Comparison of ENCODE assay signal across 11 mouse cellular contexts in genomic region chr8:117727561-117727960, GRCm38 (mm10). TPM values are rescaled to one million over a fixed set of nuclear protein-coding genes. Genes with fewer than 3 reads are reported as not detected.
DNase-seq lines count a peak whose midpoint lies in the region; ATAC-seq and TF ChIP-seq lines count a peak whose summit lies in the region.
"Had no signal": no experiment of that assay in that cellular context is flagged by ENCODE, and none has a peak within 500 bp of the region (broad histone marks: within the 10 kb centered on the region; RNA-seq: fewer than 3 reads in every experiment).

No protein-coding gene starts in this region.

- H3K4me1 ChIP-seq in kidney, embryonic 16.5 days (ENCODE audit: insufficient read depth, low read length): no peaks in the 10 kb centered on the region
- peaks cover 6% of the 10 kb centered on the region; the same call in 1 of the 2 replicates for H3K4me1 ChIP-seq in E14TG2a.4 (replicated peaks; ENCODE audit: low read depth, low read length)
- peaks cover 1% of the 10 kb centered on the region; the same call in 1 of the 2 replicates for H3K4me1 ChIP-seq in bone marrow, adult 2 months (ENCODE audit: control insufficient read depth, insufficient read depth, low read length)
- H3K4me1 ChIP-seq in limb, embryonic 11.5 days (ENCODE audit: control insufficient read depth, insufficient read depth, low read length): 0 out of 2 replicates have a peak, but pooled peaks cover 4% of the 10 kb centered on the region
- no peaks in the 10 kb centered on the region for H3K4me1 ChIP-seq in cerebellum, adult 2 months (ENCODE audit: control insufficient read depth, insufficient read depth, low read length)
- H3K4me1 ChIP-seq in hindbrain, embryonic 10.5 days (replicated peaks): peaks cover 16% of the 10 kb centered on the region
- H3K4me1 ChIP-seq: heart, embryonic 12.5 days had no signal

- H3K9ac ChIP-seq in kidney, embryonic 16.5 days (replicated peaks; ENCODE audit: low read length): no peak overlapping the region
- H3K9ac ChIP-seq in limb, embryonic 11.5 days (ENCODE audit: low read length): no peak overlapping the region
- H3K9ac ChIP-seq: heart, embryonic 12.5 days had no signal

- H3K27ac ChIP-seq in kidney, embryonic 16.5 days (ENCODE audit: low read length): no peak overlapping the region
- H3K27ac ChIP-seq in bone marrow, adult 2 months (ENCODE audit: control insufficient read depth, insufficient read depth, low read depth, low read length, poor library complexity): no peak overlapping the region
- no peak overlapping the region for H3K27ac ChIP-seq in limb, embryonic 11.5 days (replicated peaks; ENCODE audit: low read depth, low read length)
- no peak overlapping the region for H3K27ac ChIP-seq in cerebellum, adult 2 months (ENCODE audit: insufficient read depth, low read length)
- no peak overlapping the region for H3K27ac ChIP-seq in hindbrain, embryonic 10.5 days

- WGBS in kidney, embryonic 16.5 days: 62% methylated on average over 5 of the region's 5 CpGs
- 61% methylated on average over 5 of the region's 5 CpGs for WGBS in bone marrow, adult 2 months
- WGBS in limb, embryonic 11.5 days: 65% methylated on average over 5 of the region's 5 CpGs
- 64% methylated on average over 5 of the region's 5 CpGs for WGBS in cerebellum, adult 2 months
- 62% methylated on average over 5 of the region's 5 CpGs for WGBS in hindbrain, embryonic 10.5 days

- H3K4me3 ChIP-seq in kidney, embryonic 16.5 days (ENCODE audit: low read length): no peak overlapping the region
- H3K4me3 ChIP-seq in E14TG2a.4 (replicated peaks; ENCODE audit: low read length): no peak overlapping the region
- H3K4me3 ChIP-seq in bone marrow, adult 2 months (replicated peaks; ENCODE audit: control insufficient read depth, low read depth, low read length): no peak overlapping the region
- H3K4me3 ChIP-seq in limb, embryonic 11.5 days (ENCODE audit: low read depth, low read length): no peak overlapping the region
- no peak overlapping the region for H3K4me3 ChIP-seq in cerebellum, adult 2 months (replicated peaks; ENCODE audit: insufficient read depth, low read depth, low read length)
- no peak overlapping the region for H3K4me3 ChIP-seq in hindbrain, embryonic 10.5 days
- H3K4me3 ChIP-seq: heart, embryonic 12.5 days; myocyte had no signal

- H3K4me2 ChIP-seq in kidney, embryonic 16.5 days (replicated peaks; ENCODE audit: low read depth, low read length): no peak overlapping the region
- no peak overlapping the region for H3K4me2 ChIP-seq in limb, embryonic 11.5 days (ENCODE audit: low read depth, severe bottlenecking)
- H3K4me2 ChIP-seq: heart, embryonic 12.5 days had no signal

- peak; percentile 50 for DNase-seq in kidney, adult 18-20 months
- DNase-seq in limb, embryonic 11.5 days (ENCODE audit: low spot score): peak; percentile 35
- DNase-seq in cerebellum, adult 9-10 months: no peak
- DNase-seq in cerebellum, adult 2 months: no peak
- DNase-seq in hindbrain, embryonic 10.5 days (ENCODE audit: low spot score): no peak
- DNase-seq: adrenal gland, postnatal 25 days had no signal

- no peak for ATAC-seq in kidney, embryonic 16.5 days (ENCODE audit: low FRiP score, low TSS enrichment)
- ATAC-seq in limb, embryonic 11.5 days (ENCODE audit: insufficient number of reproducible peaks, low FRiP score, low TSS enrichment, low read depth): no peak

- TF ChIP-seq POLR2A in bone marrow, adult 2 months (IDR thresholded peaks at IDR 0.05; ENCODE audit: borderline replicate concordance, control insufficient read depth, low read depth, low read length): no peak
- TF ChIP-seq POLR2A in cerebellum, adult 2 months (IDR thresholded peaks at IDR 0.05; ENCODE audit: borderline replicate concordance, insufficient read depth, low read length): no peak

- H3K27me3 ChIP-seq in kidney, embryonic 16.5 days (ENCODE audit: insufficient read depth, low read length): no peaks in the 10 kb centered on the region
- H3K27me3 ChIP-seq in E14TG2a.4 (ENCODE audit: insufficient read depth, low read length): peaks cover 16% of the 10 kb centered on the region; the same call in 1 of the 2 replicates
- H3K27me3 ChIP-seq in limb, embryonic 11.5 days (ENCODE audit: control insufficient read depth, insufficient read depth, low read length): no peaks in the 10 kb centered on the region
- H3K27me3 ChIP-seq in cerebellum, adult 2 months (ENCODE audit: control insufficient read depth, insufficient read depth, low read length): no peaks in the 10 kb centered on the region
- H3K27me3 ChIP-seq in hindbrain, embryonic 10.5 days (ENCODE audit: insufficient read depth, poor library complexity, severe bottlenecking): no peaks in the 10 kb centered on the region
- H3K27me3 ChIP-seq: heart, embryonic 12.5 days had no signal

- no peaks in the 10 kb centered on the region for H3K9me3 ChIP-seq in kidney, embryonic 16.5 days (ENCODE audit: low read length)
- no peaks in the 10 kb centered on the region for H3K9me3 ChIP-seq in E14TG2a.4 (ENCODE audit: low read length)
- no peaks in the 10 kb centered on the region for H3K9me3 ChIP-seq in limb, embryonic 11.5 days (ENCODE audit: control insufficient read depth, low read length)
- no peaks in the 10 kb centered on the region for H3K9me3 ChIP-seq in hindbrain, embryonic 10.5 days
- H3K9me3 ChIP-seq: heart, embryonic 12.5 days had no signal

- H3K36me3 ChIP-seq in kidney, embryonic 16.5 days (ENCODE audit: insufficient read depth, low read length): no peaks in the 10 kb centered on the region
- no peaks in the 10 kb centered on the region for H3K36me3 ChIP-seq in E14TG2a.4 (ENCODE audit: insufficient read depth, low read length)
- no peaks in the 10 kb centered on the region for H3K36me3 ChIP-seq in limb, embryonic 11.5 days (ENCODE audit: control insufficient read depth, insufficient read depth, low read length)
- no peaks in the 10 kb centered on the region for H3K36me3 ChIP-seq in hindbrain, embryonic 10.5 days
- H3K36me3 ChIP-seq: heart, embryonic 12.5 days had no signal

- TF ChIP-seq CTCF in E14TG2a.4 (conservative IDR thresholded peaks at IDR 0.05; ENCODE audit: low read length): peak; percentile 94
- TF ChIP-seq CTCF in bone marrow, adult 2 months (IDR thresholded peaks at IDR 0.05; ENCODE audit: control insufficient read depth, insufficient read depth, low read length): peak; percentile 35; the same call in 1 of the 2 replicates
- no peak for TF ChIP-seq CTCF in cerebellum, adult 2 months (IDR thresholded peaks at IDR 0.05; ENCODE audit: borderline replicate concordance, insufficient read depth, low read depth, low read length)

RNA-seq across cellular contexts. Expression of gene Hsd17b2, which starts 25.9 kb away (rescaled TPM):
- polyA plus RNA-seq in kidney, embryonic 16.5 days (2015; fragmentation: Nextera tagmentation; extraction: Ambion mirVana): 4.4 and 5.0 TPM in 2 replicates
- polyA plus RNA-seq in bone marrow, adult 2 months (2011; ENCODE audit: insufficient read depth, insufficient read length, low replicate concordance, missing spikeins): 1.1 TPM in 1 of 2 replicates, not detected in the other
- not detected in 2 replicates for polyA plus RNA-seq in limb, embryonic 11.5 days (2014; fragmentation: Nextera tagmentation; extraction: Ambion mirVana)
- polyA plus RNA-seq in cerebellum, adult 2 months (2012; rRNA removed): 1.1 and 2.0 TPM in 2 replicates
- not detected in 2 replicates for polyA plus RNA-seq in hindbrain, embryonic 10.5 days (2016; fragmentation: Nextera tagmentation; extraction: Ambion mirVana)
- polyA plus RNA-seq: myocyte had no signal

RNA-seq across cellular contexts. Expression of gene Sdr42e1, which starts 54.1 kb away (rescaled TPM):
- polyA plus RNA-seq in kidney, embryonic 16.5 days (2015; fragmentation: Nextera tagmentation; extraction: Ambion mirVana): 3.2 TPM in 2 replicates
- polyA plus RNA-seq in bone marrow, adult 2 months (2011; ENCODE audit: insufficient read depth, insufficient read length, low replicate concordance, missing spikeins): 0.61 and 2.1 TPM in 2 replicates
- polyA plus RNA-seq in limb, embryonic 11.5 days (2014; fragmentation: Nextera tagmentation; extraction: Ambion mirVana): 0.72 and 0.78 TPM in 2 replicates
- polyA plus RNA-seq in cerebellum, adult 2 months (2012; rRNA removed): 5.8 and 6.0 TPM in 2 replicates
- polyA plus RNA-seq in hindbrain, embryonic 10.5 days (2016; fragmentation: Nextera tagmentation; extraction: Ambion mirVana): 0.84 and 1.0 TPM in 2 replicates

Comparison
In these comparisons a context has a peak if more than half of its experiments do, and no peak if none do; other contexts are left out.
1. DNase-seq: peak in kidney, adult 18-20 months (single experiment) and limb, embryonic 11.5 days (single experiment); none in cerebellum, adult 9-10 months (single experiment), cerebellum, adult 2 months (0 of 2) and hindbrain, embryonic 10.5 days (single experiment).